Mouse (Mus musculus): ENCODE results near the gene Znfx1.
"Not testable (repeated sequence)": the region's sequence is repeated elsewhere in the genome, so short reads cannot be mapped to it uniquely, and the experiment has no call there.

Znfx1 gene

GRCm38 (mm10) chr2:167053127-167053844 lies 9.5 kb downstream of the Znfx1 start:
- no peak for DNase-seq (ENCODE audit: low spot score in 2 of 2)

- no peak for DNase-seq (ENCODE audit: low spot score in 2 of 2)
These were observed 14.0 kb downstream of the Znfx1 start for GRCm38 (mm10) chr2:167048698-167049358.

GRCm38 (mm10) chr2:167048223-167048622 lies 14.6 kb downstream of the Znfx1 start:
- no peak for DNase-seq (ENCODE audit: low spot score in 2 of 2)

GRCm38 (mm10) chr2:167043400-167044121 lies 19.3 kb downstream of the Znfx1 start:
- DNase-seq (ENCODE audit: low spot score in 2 of 2): no peak

GRCm38 (mm10) chr2:167039386-167039785 lies 23.4 kb downstream of the Znfx1 start:
- DNase-seq (ENCODE audit: low spot score in 2 of 2): no peak

GRCm38 (mm10) chr2:167038716-167039115 lies 24.1 kb downstream of the Znfx1 start:
- no peak for DNase-seq (ENCODE audit: low spot score in 2 of 2)

GRCm38 (mm10) chr2:167038297-167038696 lies 24.5 kb downstream of the Znfx1 start:
- DNase-seq (ENCODE audit: low spot score in 2 of 2): no peak

- no peak for DNase-seq (ENCODE audit: low spot score in 2 of 2)
These were observed 25.1 kb downstream of the Znfx1 start for GRCm38 (mm10) chr2:167037710-167038109.

GRCm38 (mm10) chr2:167030507-167030906 lies 32.3 kb downstream of the Znfx1 start:
- no peak for DNase-seq (ENCODE audit: low spot score in 2 of 2)

- no peak for DNase-seq (ENCODE audit: low spot score in 2 of 2)
These were observed 34.3 kb downstream of the Znfx1 start for GRCm38 (mm10) chr2:167028553-167028952.

GRCm38 (mm10) chr2:167019396-167019795 lies 43.4 kb downstream of the Znfx1 start:
- no peak for DNase-seq (ENCODE audit: low spot score in 2 of 2)

- DNase-seq (ENCODE audit: low spot score in 2 of 2): no peak
These were observed 47.5 kb downstream of the Znfx1 start for GRCm38 (mm10) chr2:167015382-167015718.

GRCm38 (mm10) chr2:167014702-167015381 lies 48.0 kb downstream of the Znfx1 start, which contains the start of gene Ddx27:
Ddx27 (plus strand) TSS chr2:167015193.
- peak; percentile 87 to 95 for DNase-seq (ENCODE audit: low spot score in 2 of 2)

GRCm38 (mm10) chr2:167010546-167010945 lies 52.3 kb downstream of the Znfx1 start:
- no peak for DNase-seq (ENCODE audit: low spot score in 2 of 2)

- no peak for DNase-seq (ENCODE audit: low spot score in 2 of 2)
These were observed 53.3 kb downstream of the Znfx1 start for GRCm38 (mm10) chr2:167009483-167009882.

GRCm38 (mm10) chr2:167007565-167007964 lies 55.2 kb downstream of the Znfx1 start:
- DNase-seq (ENCODE audit: low spot score in 2 of 2): not testable (repeated sequence)

GRCm38 (mm10) chr2:167007001-167007491 lies 55.8 kb downstream of the Znfx1 start:
- DNase-seq (ENCODE audit: low spot score in 2 of 2): no peak

- no peak for DNase-seq (ENCODE audit: low spot score in 2 of 2)
These were observed 56.5 kb downstream of the Znfx1 start for GRCm38 (mm10) chr2:167006355-167006754.

GRCm38 (mm10) chr2:167004099-167004854 lies 58.5 kb downstream of the Znfx1 start:
- DNase-seq (ENCODE audit: low spot score in 2 of 2): no peak

- DNase-seq (ENCODE audit: low spot score in 2 of 2): no peak
These were observed 61.3 kb downstream of the Znfx1 start for GRCm38 (mm10) chr2:167001486-167001885.

GRCm38 (mm10) chr2:166996533-166996894 lies 66.3 kb downstream of the Znfx1 start:
- DNase-seq (ENCODE audit: low spot score in 2 of 2): no peak

Data from urinary bladder, postnatal 4 days (tissue).